Mouse (Mus musculus) neural tube, embryonic 10.5 days (tissue): ENCODE measurements around the gene Rnase9.
"Not testable (repeated sequence)": the region's sequence is repeated elsewhere in the genome, so short reads cannot be mapped to it uniquely, and the experiment has no call there.

ENCODE experiments used
- DNase-seq: peaks from one replicate; pipeline ENCODE4 v3.0.0-alpha.2; 2017; ENCODE audit warnings: low spot score; ENCODE audit errors: extremely low spot score

Rnase9 gene

DNA sequence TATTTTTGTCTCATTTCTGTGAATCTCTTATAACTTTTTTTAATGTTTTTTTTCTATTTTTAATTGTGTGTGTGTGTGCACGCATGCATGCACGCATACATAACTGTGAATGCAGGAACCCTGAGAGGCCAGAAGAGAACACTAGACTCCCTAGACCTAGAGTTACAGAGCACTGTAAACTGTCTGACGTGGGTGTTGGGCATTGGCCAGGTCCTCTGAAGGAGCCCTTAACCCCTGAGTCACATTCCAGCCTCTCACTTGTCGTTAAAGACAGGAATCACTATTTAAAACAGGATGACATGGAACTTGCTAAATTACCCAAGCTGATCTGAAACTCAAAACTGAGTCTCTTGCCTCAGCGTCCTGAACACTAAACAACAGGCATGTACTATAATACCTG lies 10.3 kb upstream of the Rnase9 start:
- no peak for DNase-seq

DNA sequence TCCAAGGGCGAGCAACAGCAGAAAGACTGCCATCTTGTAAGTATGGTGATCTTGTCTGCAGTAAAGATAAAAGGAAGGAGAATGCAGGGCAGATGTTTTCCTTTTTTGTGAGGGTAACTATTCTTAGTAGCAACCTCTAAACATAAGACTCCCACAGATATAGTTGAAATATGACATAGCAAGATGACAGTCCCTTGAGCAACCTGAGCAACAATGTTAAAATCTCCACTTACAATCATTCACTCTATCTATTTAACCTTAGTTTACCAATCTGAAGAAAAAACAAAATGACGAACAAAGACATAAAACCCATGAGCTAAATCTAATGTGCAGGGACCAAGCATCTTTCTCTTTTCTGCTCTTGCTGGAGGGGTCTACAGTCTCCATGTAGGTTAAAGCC lies 8.4 kb upstream of the Rnase9 start, which contains the start of gene Rnase11:
Gene Rnase11, minus strand, starts transcription at position 101 of the 400 bp plus-strand sequence.
- no peak for DNase-seq

DNA sequence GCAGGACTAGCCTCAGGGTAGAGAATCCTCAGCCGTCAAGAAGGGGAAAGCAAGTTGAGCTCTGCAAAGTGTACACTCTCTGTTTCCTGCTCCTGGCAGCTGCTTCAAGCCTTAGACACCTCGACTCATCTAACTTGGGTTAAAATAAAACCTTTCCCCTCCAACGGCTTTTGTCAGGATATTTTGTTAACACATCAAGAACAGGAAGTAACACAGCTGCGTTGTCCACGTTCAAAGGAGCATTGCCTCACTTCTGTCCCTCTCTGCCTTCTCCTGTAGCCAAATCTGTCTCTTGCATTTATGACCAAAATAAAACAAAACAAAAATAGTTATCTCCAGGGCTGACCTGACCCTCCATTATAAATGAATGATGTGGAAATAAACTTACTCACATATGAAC lies 6.2 kb upstream of the Rnase9 start:
- DNase-seq = no peak

DNA sequence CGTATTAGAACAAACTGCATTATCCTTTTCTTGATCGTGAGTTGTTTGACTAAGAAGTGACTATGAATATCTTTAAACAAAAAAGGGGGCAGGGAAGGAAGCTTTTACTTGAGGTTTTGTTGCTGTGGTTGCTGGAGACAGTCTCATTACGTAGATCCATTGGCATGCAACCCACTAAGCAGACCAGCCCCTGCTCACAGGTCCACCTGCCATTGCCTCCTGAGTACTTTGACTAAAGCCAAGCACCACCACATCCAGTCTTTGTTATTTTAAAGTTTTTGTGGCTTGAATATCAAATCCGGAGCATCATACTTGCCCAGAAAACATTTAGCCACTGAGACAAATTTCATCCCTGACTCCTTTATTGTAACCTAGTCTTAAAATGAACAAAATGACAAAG lies 5.5 kb downstream of the Rnase9 start:
- DNase-seq = no peak

DNA sequence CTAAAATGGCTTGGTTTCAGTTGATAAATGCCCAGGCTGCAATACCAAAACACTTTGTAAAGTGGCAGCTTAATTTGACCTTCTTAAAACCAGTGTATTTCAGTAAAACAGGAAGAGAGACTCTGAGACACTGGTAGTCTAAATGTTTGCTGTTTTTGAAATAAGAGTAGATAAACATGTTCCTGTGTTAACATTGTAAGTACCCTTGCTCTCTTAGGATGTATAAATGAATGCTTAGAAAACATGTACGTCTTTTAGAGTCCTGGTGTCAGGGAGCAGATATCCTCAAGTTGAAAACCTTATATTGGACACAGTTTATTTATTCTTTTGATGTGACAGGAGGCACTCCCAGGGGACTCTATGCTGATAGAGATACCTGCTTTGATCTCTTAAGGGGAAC lies 6.5 kb downstream of the Rnase9 start:
- DNase-seq = no peak

DNA sequence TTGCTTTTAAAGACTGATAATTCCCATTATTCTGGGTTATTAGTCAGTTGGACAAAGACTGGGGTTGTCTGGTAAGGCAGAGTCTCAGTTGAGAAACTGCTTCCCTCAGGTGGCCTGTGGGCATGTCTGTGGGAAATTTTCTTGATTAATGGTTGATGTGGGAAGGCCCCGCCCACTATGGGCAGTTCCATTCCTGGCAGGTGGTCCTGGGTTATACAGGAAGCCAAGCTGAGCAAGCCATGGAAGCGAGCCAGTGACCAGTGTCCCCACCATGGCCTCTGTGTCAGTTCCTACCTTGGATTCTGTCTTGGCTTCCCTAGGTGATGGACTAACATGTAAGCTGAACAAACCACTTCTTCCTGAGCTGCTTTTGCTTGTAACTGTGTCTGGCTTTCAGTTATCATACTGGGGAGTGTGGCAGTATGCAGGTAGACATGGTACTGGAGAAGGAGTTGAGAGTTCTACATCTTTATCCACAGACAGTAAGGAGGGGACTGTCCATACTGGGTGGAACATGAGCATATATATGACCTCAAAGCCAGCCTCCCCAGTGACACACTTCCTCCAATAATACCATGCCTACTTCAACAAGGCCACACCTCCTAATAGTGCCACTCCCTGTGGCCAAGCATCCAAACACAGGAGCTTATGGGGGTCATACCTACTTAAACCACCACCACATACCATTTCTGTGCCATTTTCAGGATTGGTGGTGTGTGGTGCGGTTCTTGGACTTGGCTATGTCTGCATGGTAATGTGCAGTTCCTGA lies 14.1 kb downstream of the Rnase9 start:
- no peak for DNase-seq

DNA sequence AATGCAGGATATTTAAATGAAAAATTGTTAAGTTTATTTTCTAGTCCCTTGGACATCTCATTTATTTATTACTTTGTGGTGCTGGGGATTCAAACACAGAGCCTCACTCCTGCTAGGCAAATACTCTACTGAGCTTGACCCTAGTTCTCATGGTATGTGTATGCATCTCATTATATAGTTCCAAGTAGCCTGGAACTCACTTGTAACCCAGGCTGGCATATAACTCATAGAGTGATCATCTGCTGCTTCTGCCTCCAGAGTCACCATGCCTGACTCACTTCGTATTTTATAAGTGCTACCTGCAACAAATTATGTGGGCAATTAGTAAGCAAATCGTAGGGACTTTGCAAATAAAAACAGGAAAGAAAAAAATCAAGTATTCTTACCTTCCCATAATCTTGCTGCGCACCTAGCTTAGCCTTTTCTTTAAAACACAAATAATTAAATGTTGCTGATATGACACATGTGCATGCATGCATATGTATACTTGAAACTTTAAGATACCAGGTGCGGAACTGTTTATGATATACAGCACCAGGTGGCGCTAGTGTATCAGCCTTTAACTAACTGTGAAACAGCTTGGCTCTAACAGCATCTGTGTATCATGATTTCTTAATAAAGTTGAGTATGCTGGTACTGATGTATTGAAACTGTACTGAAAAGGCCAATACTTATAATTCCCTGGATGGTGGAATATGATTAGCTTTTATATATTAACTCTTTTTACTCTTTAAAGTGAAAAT lies 15.1 kb downstream of the Rnase9 start:
- DNase-seq = peak; percentile 47

DNA sequence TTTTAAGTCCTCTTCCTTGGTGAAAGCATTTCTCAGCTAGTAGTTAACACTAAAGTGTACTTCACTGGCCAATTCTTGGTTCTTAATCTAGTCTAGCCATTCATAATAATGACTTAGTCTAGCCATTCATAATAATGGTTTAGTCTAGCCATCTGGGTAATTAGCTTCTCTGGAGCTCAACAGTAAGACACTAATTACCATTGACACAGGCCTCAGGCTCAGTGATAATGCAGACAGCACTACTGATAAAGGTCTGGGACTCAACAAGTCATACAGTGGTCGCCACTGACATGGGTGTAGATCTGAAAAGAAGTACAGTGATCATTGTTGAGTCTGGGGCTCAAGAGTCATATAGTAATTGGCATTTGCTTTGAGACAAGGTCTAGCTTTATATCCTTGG lies 16.8 kb downstream of the Rnase9 start:
- no peak for DNase-seq

DNA sequence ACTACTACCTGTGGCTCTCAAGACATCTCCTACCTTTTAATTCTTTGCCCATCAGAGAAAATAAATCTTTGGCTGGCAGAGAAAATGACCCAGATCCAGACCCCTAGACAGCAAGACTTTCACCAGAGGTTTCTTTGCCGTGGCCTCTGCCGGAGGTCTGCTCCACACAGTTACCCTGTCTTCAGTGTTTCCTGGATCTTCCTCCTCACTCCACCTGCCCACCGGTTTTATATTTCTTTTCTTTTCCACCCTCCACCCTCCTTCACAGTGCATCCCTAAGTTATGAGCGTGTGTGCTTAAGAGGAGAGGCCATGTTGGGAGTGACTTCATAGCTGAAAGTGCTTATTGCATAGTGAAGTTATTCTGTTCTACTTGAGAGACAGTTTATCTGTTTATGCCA lies 18.2 kb downstream of the Rnase9 start:
- no peak for DNase-seq

DNA sequence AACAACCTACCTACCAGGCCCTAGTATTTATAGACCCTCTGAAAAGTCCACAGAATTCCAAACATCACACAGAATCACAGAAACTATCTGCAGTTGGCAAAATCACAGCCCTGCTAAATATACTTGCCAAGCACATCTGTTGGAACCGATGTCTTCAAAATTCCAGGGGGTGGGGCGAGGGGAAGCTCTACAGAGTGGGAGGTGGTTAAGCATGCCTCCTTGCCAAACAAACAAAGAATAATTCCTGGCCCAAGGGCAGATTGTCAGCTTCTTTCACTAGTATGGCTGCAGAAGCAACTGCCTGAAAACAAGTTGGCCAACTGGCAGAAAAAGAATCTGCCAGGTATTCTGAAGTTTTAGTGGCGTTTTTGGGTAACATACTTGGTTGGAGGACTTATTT lies 24.4 kb downstream of the Rnase9 start:
- no peak for DNase-seq

DNA sequence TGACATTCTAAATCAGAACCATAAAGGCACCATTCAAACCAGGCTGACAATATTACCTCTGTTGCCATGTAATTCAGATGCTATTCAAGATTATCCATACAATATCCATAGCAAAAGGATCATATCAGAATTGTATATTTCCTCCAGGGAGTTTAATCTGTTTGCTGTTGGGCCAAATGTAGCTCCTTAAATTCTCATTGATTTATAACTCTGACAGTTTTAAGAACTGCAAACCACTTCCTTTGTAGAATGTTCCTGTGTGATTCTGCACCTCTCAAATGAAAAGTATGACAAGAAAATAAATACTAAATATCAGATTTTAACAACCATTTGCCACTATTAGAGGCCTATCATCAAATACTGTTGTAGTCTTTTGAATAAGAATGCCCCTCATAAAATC lies 25.9 kb downstream of the Rnase9 start:
- no peak for DNase-seq

DNA sequence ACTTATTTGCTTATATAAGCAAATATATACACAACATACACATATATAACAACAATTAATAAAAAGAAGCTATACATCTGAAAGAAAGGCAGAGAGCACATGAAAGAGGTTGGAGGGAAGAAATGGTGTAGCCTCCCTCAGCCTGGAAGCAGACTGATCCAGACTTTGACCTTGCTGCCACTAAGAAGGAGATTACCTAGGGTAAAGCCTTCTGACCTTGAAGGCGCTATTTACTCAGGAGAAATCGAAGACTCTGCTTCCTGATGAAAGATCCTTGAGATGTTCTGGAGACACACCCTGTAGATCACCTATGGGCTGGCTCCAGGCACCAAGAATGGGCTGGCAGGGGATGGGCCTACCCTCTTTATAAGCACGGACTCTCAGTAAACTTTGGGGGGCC lies 26.9 kb downstream of the Rnase9 start:
- DNase-seq = not testable (repeated sequence)

DNA sequence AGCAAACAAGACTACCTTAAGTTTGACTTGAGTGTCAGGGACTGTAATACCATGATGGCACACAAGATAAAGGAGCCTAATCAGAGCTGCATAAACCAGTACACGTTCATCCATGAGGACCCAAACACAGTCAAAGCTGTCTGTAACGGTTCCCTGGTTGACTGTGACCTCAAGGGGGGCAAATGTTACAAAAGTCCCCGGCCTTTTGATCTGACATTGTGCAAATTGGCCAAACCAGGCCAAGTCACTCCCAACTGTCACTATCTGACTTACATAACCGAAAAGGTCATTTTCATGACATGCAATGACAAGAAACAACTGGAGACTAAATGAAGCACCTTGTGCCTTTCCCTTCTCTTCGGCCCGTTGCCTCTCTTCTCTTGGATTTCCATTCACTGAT lies 32.1 kb downstream of the Rnase9 start:
- DNase-seq = no peak

DNA sequence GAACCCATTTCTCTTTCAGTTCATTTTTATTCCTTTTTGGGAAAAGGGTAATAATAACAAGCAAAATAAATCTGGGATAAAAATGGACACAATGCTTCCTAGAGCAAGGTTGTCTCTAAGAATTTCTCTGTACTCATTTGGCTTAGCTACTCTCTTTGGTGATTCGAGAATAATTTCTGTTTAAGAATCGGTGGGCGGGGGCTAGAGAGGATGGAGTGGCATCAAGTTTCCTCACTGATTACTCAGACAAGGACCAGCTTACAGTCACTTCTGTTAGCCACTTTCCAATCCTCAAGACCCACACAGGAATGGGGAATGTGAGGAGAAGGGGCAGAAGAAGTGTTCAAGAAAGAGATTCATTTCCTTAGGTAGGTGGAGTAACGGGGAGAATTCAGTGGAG lies 32.9 kb downstream of the Rnase9 start:
- no peak for DNase-seq

DNA sequence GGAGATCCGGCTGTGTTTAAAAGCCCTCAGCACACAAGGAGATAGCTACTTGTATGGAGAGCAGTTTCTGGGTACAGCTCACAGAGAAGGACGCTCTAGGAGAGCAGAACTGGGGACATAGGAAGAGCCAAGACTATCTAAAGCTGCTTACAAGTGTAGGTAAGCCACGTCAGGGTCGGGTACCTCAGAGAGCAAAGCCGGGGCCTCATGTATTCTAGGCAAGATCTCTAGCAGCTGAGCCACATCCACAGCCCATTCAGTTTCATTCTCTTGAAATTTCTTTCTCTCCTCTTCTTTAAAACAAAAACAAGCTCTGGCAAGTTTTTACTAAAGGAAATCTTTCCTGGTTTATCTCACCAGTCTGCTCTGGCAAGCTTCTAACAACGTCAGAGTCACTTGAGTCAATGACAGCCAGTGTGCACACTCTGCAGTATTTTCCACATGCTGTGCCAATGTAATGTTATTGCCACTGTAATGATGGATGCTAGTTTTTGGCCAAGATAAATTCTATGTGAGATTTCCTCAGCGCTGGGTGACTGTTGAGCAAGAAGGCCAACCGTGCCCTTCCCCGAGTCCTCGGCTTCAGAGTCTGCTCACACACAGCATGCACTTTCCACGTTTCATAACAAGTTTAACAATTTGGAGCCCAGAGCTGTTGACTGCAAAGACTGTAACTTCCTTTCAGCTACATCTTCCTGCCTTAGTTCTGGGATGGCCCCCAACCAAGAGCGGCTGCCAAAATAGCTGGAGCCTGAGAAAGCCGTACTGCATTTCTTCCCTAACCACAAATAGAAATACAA lies 33.6 kb downstream of the Rnase9 start:
- no peak for DNase-seq

DNA sequence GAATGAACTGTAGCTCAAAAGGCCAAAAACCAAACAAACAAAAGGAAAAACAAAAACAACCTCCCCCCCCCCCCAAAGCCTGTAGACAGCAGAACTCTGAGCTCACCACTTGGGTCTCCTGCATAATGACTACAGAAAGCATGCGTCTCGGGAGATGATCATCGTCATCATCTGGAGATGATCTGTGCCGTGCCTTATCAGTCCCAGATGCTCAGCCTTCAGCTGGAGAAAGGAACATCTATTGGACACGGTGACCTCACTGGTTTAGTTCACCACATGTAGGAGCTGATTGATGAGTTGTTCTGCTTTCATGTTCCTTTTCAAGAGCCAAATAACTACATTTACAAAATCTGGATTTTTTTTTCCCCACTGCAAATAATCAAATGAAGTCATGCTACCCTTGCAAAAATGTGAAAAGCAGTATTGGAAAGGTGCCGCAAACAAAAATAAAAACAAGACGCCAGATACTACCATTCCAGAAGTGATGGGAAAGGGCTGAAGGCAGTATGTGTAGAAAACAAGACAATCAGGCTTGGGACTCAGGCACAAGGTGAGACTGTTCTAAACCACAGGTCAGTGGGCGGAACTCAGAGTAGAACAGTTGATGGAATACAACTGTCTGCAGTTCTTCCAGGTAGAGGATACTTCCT lies 34.4 kb downstream of the Rnase9 start, which contains the start of gene Rnase10:
Gene Rnase10, plus strand, starts transcription at position 600 of the 650 bp plus-strand sequence.
- DNase-seq = no peak

DNA sequence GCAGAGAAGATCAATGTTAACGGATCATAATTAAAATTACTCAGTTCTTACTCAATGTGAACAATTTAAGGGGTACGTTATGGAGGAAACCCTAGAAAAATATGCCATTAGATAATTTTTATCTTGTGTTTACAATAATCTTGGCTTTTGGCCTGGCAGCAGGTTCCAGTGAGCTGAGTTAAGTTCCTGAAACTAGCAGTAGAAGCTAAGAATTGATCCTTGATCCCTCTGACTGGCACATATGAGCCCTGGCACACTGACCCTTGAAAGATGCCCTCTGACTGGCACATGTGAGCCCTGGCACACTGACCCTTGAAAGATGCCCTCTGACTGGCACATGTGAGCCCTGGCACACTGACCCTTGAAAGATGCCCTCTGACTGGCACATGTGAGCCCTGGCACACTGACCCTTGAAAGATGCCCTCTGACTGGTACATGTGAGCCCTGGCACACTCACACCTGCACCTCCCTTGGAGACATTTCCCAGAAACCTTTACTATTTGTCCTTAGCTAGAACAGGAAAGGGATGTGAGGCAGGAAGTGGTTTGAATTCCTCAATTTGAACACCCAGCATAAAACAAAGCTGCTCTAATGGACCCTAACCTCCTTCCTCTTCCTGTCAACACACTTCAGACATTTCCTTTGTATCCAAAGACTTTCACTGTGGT lies 43.5 kb downstream of the Rnase9 start:
- DNase-seq = no peak

DNA sequence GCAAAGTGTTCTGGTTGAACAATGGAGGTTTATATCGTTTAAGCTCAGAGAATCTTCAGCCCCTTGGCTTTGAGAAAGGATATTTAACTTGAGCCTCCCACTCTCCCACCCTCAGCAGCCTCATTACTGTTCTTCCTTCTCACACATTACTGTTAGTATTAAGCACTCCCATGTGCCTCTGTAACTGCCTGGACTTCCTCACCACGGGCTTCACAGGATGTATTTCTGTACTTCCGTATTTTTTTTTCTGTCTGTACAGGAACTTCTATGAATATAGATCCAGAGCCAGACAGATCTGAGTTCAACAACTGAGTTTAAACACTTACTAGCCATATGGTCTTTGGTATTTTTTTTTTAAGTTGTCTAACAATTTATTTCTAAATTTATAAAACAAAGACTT lies 44.6 kb downstream of the Rnase9 start:
- no peak for DNase-seq

DNA sequence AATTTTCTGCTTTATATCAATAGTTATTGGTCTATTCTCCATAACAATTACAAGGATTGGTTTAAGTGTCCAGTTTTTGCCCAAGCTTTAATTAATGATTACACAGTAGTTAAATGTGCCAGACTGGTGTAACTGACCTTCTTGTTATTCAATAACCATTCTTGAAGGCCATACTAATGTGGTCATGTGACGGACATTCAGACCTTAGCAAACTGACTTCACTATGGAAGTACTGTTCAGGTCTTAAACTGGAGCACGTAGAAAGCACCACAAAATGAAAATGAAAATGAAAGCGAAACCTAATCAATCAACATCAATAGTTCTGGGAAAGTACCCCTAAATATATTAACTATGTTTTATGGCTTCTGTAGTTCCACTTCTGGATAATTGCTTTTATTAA lies 50.6 kb downstream of the Rnase9 start:
- no peak for DNase-seq
